Mouse (Mus musculus): ENCODE results near the gene Ppp3ca.
"Not testable (repeated sequence)": the region's sequence is repeated elsewhere in the genome, so short reads cannot be mapped to it uniquely, and the experiment has no call there.

Ppp3ca gene

GRCm38 (mm10) chr3:136688101-136688586 is 18.2 kb downstream of the Ppp3ca start:
- DNase-seq (ENCODE audit: low spot score): no peak

GRCm38 (mm10) chr3:136689793-136690543 is 20.0 kb downstream of the Ppp3ca start:
- DNase-seq (ENCODE audit: low spot score): no peak

- no peak for DNase-seq (ENCODE audit: low spot score)
Measured at GRCm38 (mm10) chr3:136691984-136692383, 22.1 kb downstream of the Ppp3ca start.

GRCm38 (mm10) chr3:136693547-136693946 is 23.6 kb downstream of the Ppp3ca start:
- DNase-seq (ENCODE audit: low spot score): no peak

- no peak for DNase-seq (ENCODE audit: low spot score)
Measured at GRCm38 (mm10) chr3:136697626-136698191, 27.8 kb downstream of the Ppp3ca start.

GRCm38 (mm10) chr3:136699711-136700110 is 29.8 kb downstream of the Ppp3ca start:
- not testable (repeated sequence) for DNase-seq (ENCODE audit: low spot score)

- DNase-seq (ENCODE audit: low spot score): no peak
Measured at GRCm38 (mm10) chr3:136700447-136701009, 30.6 kb downstream of the Ppp3ca start.

- no peak for DNase-seq (ENCODE audit: low spot score)
Measured at GRCm38 (mm10) chr3:136702861-136703260, 32.9 kb downstream of the Ppp3ca start.

GRCm38 (mm10) chr3:136704515-136705247 is 34.8 kb downstream of the Ppp3ca start:
- DNase-seq (ENCODE audit: low spot score): no peak

GRCm38 (mm10) chr3:136706048-136706447 is 36.1 kb downstream of the Ppp3ca start:
- no peak for DNase-seq (ENCODE audit: low spot score)

GRCm38 (mm10) chr3:136706771-136707170 is 36.8 kb downstream of the Ppp3ca start:
- DNase-seq (ENCODE audit: low spot score): no peak

- no peak for DNase-seq (ENCODE audit: low spot score)
Measured at GRCm38 (mm10) chr3:136707222-136708019, 37.5 kb downstream of the Ppp3ca start.

GRCm38 (mm10) chr3:136708230-136708629 is 38.3 kb downstream of the Ppp3ca start:
- no peak for DNase-seq (ENCODE audit: low spot score)

GRCm38 (mm10) chr3:136710310-136710906 is 40.5 kb downstream of the Ppp3ca start:
- no peak for DNase-seq (ENCODE audit: low spot score)

- DNase-seq (ENCODE audit: low spot score): no peak
Measured at GRCm38 (mm10) chr3:136714307-136715039, 44.5 kb downstream of the Ppp3ca start.

GRCm38 (mm10) chr3:136716247-136716646 is 46.3 kb downstream of the Ppp3ca start:
- no peak for DNase-seq (ENCODE audit: low spot score)

- DNase-seq (ENCODE audit: low spot score): no peak
Measured at GRCm38 (mm10) chr3:136718412-136718811, 48.5 kb downstream of the Ppp3ca start.

- DNase-seq (ENCODE audit: low spot score): no peak
Measured at GRCm38 (mm10) chr3:136721241-136721640, 51.3 kb downstream of the Ppp3ca start.

GRCm38 (mm10) chr3:136721804-136722427 is 52.0 kb downstream of the Ppp3ca start:
- DNase-seq (ENCODE audit: low spot score): no peak

GRCm38 (mm10) chr3:136722493-136722892 is 52.6 kb downstream of the Ppp3ca start:
- DNase-seq (ENCODE audit: low spot score): no peak

Measured in urinary bladder, postnatal 14 days (tissue).